Mouse (Mus musculus) mouse embryonic stem cell (cell line): ENCODE data around the gene Pltp.
"Not testable (repeated sequence)": the region's sequence is repeated elsewhere in the genome, so short reads cannot be mapped to it uniquely, and the experiment has no call there.

Source experiments
- in situ Hi-C, 2 experiments: fragments of 300-500 bp; cut with MboI; formaldehyde crosslinking; loops; 1 replicate in 1 of 2; 3 replicates in 1 of 2; pipeline ENCODE4 v1.14.3; 2019 to 2020; ENCODE audit warnings: low sequenced_read_pairs in 2 of 2, low pct_unique_long_range_greater_than_20kb in 1 of 2, mixed read lengths in 1 of 2; ENCODE audit not compliant: unreplicated experiment in 1 of 2

The Pltp gene

DNA sequence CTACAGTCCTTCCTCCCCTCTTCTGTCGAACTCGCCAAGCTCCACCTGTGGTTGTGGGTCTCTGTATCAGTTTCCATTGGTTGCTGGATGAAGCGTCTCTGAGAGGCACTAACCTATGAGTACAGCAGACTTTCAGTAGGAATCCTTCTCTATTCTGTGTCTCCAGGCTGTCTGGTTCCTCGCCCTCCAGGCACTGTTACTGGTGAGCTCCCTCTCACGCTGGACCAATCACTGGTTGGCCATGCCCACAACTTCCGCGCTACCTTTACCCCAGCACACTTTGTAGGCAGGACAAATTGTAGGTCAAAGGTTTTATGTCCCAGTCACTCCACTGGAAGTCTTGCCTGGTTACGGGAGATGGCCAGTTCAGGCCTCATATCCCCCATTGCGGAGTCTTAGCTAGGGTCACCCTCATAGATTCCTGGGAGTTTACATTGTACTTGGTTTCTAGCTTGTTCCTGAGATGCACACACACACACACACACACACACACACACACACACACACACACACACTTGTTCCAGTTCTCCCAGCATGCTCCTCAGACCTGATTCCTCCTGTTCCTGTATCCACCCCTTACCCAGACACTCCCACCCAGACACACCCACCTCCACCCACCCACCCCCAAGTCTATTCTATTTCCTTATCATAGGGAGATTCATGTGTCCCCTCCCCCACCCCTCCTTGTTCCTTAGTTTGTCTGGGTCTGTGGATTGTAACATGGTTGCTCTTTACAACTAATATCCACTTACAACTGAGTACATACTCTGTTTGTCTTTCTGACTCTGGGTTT is 2.3 kb upstream of the Pltp start:
- in situ Hi-C loops = no loop called here

DNA sequence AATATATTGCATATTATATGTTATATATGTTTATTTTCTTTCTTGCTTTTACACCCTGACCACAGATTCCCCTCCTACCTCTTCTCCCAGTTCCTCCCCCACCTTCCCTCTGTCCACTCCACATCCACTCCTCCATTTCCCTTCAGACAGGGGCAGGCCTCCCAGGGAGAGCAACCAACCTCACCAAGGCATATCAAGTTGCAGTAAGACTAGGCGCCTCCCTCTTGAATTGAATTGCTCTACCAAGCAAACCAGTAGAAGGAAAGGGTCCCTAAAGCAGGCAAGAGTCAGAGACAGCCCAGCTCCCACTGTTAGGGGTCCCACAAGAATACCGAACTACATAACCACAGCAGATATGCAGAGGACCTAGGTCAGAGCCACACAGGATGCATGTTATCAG is 1.6 kb upstream of the Pltp start:
- in situ Hi-C loops = no loop called here

DNA sequence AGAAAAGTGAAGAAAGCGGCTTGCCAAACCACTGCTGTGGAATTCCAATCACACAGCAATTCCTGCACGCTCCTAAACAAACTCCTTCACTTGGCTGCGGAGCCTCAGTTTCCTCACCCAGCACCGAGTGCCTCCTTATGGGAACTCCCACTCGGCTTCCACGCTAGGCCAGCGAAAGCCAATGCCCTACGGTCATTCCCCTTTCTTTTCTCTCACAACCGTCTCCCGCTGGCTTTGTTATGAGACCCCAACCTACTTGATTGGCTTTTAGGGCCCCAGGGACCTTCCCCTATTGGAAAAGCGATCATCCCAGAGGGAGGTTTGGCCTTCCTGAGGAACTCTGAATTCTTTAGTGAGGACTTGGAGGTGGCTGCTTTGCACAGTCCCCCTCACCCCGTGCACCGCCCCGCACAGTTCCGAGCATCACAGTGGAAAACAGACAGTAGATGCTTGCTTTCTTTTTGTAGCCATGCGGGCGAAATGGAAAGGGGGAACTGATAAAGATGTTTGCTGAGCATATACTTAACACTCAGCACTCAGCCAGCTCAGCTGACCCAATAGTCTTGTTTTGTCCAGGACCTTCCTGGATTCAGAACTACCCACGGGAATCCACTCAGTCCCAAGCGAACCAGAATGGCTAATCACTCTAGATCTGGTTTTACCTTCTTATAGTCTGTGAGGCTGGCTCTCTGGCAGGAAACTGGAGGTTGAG is 487 bp upstream of the Pltp start:
- in situ Hi-C loops = no loop called here

DNA sequence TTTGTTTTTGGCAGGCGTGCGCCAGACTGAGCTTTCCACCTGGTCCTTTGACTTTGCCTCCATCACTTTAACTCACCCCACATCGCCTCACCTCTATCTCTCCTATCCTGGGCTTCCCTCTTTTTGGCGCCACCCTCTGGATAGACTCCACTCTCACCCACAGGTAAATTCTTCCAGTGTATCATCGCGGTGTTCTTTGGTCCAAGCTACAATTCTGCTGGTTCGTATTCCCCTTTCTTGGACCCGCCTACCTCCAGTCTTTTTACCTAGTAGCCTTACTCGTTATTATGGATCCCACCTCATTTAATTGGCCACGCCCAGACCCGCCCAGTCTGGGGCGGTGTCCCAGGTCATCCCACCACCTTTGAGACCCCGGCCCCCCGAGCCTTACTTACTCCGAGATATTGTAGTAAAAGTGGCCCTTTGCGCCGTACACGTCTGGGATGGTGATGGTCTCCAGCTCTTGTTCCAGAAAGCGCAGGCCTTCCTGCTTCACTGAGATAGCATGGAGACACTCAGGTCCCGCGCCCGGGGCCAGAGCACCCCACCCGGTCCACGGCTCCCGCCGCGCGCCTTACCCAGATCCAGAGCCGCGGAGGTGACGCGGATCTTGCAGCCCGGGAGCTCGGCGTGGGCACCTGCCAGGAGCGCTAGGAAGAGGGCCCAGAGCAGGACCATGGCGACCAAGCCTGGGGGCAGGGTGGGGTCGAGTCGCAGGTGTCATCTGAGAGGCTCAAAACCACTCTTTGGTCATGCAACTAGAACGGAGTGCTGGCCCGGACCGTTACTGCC is 1.0 kb downstream of the Pltp start:
- in situ Hi-C loops = no loop called here

DNA sequence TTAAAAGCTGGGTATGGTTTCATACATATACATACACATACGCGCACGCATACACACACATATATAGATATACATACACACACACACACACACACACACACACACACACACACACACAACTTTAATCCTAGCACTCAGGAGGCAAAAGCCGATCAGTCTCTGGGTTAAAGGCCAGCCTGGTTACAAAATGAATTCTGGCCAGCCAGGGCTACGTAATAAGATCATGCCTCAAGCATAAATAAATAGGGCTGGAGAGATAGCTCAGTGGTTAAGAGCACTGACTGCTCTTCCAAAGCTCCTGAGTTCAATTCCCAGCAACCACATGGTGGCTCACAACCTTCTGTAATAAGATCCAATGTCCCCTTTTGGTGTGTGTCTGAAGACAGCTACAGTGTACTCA is 1.9 kb downstream of the Pltp start:
- in situ Hi-C loops = not testable (repeated sequence)

DNA sequence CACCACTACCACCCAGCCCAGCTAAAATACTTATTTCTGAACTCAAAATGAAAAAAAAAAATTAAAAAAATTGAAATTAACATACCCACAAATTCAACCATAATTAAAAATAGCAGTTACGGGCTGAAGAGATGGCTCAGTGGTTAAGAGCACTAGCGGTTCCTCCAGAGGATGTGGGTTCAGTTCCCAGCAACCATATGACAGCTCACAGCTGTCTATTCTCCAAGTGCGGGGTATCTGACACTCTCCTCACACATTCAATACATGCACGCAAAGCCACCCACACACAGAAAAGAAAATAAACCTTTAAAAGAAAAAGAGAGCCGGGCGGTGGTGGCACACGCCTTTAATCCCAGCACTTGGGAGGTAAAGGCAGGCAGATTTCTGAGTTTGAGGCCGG is 7.5 kb downstream of the Pltp start:
- in situ Hi-C loops = no loop called here

DNA sequence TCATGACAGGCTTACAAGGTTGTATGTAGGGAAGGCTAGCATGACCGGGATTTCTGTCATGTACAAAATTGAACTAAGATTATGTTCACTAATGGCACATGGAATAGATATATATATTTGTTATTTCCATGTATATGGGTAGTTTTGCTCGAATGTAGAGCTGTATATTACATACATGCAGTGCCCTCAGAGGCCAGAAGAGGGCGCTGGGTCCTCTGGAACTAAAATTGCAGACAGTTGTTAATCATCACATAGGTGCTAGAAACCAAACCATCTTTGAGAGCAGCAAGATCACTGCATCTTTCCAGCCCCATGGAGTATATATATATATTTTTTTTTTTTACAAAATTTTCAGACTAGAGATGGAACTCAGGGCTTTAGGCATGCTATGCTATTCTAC is 11.7 kb downstream of the Pltp start:
- in situ Hi-C loops = loop anchor here in 1 of 2 experiments (10.0 kb wide), 1 partner anchor 49 kb away; no protein-coding TSS in a partner anchor

DNA sequence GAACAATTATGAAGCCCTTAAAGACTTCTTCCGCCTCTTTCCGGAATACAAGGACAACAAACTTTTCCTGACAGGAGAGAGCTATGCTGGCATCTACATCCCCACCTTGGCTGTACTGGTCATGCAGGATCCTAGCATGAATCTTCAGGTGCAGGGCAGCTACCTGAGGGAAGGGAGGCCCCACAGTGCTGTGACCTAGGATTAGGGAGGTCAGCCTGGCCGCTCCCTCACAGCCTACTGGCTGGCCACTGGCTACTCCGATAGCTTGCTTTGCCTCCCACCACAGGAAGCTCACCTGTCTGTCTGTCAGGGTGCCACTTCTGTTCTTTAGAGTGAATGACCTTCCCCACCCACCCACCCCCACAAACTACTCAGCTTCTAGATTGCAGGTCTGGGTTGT is 22.3 kb downstream of the Pltp start:
- in situ Hi-C loops = no loop called here

DNA sequence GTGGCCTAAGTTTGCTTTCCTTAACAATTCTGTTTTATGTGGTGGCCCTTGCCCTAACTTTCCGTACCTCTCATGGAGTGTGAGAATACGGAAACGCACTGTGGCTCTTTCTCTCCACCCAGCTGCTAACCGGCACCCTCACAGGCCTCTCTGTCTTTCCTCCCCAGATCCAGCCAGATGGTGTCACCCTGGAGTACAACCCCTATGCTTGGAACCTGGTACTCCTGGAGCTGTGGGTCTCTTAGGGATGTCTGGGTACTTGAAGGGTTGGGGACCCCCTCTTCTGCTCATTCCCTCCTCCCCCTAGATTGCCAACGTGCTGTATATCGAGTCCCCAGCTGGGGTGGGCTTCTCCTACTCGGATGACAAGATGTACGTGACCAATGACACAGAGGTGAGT is 23.0 kb downstream of the Pltp start:
- in situ Hi-C loops = no loop called here

DNA sequence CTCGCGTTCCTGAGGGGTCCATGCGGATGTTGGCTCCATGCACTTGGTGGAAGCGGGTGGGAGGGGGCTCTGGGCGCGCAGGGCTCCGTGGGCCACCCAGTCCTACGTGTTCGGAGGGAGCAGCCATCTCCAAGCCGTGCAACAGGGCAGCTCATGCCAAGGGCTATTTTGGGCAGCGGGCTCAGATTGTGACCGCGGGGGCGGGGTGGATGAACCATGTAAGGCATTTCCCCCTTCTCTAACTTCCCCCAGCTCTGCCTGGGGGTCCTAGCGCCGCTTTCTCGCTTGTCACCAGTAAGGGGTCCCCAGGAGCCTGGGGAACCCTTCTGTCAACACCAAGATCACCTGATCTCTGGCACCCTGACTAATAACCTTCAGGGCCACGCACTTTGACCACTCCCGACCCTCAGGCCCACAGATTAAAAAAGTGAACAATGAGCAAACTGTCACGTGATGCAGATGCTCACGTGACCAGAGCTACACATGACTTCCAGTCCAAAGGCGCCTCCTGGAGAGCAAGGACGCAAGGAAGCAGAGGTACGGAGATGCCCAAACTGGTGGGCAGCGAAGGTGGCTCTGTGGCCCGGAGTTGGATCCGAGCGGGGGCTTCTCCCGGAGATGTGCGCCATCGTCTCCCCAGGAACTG is 24.1 kb downstream of the Pltp start, which contains the start of gene Neurl2:
Gene Neurl2 (minus strand): TSS at position 143 of the 646 bp plus-strand sequence.
- in situ Hi-C loops = no loop called here

DNA sequence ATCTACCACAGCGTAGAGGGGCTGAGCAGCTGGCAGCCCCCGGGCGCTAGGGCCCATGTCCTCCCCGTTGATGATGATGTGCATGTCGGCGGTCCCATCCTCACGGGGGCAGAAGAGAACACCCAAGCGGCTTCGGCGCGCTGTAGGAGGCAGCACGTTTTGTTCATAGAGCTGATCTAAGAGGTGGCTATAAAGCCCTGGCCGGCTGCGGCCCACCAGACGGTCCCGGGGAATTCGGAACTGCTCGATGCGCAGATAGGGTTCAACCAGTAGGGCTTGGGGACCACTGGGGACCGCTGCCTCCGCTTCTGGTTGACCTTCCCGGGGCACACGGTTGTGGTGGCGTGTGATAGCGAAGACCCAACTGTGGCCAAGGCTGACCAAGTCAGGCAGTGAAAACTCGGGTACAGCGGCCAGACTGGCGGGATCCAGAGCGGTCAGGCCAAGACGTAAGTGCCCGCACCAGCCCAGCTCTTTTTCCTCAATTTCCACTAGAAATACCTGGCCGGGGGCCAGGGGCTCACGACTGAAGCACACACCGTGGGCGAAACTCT is 24.7 kb downstream of the Pltp start, which contains the start of gene Ctsa:
Gene Ctsa (plus strand): TSS at position 126 of the 554 bp plus-strand sequence.
- in situ Hi-C loops = no loop called here

DNA sequence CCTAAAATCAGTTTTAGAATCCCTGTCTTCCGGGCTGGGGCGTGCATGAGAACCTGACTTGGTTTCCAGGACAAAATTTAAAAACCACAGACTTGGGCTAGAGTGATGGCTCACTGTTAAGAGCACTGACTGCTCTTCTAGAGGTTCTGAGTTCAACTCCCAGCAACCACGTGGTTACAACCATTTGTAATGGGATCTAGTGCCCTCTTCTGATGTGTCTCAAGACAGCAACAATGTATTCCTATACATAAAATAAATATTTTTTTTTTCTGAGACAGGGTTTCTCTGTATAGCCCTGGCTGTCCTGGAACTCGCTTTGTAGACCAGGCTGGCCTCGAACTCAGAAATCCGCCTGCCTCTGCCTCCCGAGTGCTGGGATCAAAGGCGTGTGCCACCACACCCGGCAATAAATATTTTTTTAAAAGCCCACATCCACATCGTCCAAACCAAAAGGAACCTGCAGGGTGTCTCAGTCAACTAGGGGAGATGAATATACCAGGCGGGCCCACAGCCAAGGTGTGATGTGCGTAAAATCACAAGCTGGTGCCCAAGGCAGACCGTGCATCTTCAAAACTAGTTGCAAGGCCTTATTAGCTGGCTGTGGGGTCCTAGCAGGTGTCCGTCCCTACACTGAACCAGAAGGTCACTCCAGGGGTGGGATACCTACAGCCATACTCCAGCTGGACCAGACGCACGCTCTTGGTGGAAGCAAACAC is 25.3 kb downstream of the Pltp start:
- in situ Hi-C loops = no loop called here

DNA sequence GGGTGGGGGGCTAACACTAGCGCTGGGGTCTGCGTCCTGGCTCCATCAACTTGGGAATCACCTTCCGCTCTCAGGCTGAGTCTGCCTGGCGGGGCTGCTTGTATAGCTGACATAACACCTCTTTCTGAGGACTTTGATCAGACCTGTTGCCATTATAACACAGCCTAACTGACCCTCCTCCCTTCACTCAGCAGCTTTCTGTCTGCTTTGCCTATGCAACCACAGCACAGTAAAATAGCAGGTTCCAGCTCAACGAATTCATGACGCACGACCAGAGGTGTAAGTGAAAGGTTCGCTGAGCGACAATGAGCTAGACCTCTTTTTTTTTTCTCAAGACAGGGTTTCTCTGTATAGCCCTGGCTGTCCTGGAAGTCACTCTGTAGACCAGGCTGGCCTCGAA is 26.5 kb downstream of the Pltp start:
- in situ Hi-C loops = no loop called here

DNA sequence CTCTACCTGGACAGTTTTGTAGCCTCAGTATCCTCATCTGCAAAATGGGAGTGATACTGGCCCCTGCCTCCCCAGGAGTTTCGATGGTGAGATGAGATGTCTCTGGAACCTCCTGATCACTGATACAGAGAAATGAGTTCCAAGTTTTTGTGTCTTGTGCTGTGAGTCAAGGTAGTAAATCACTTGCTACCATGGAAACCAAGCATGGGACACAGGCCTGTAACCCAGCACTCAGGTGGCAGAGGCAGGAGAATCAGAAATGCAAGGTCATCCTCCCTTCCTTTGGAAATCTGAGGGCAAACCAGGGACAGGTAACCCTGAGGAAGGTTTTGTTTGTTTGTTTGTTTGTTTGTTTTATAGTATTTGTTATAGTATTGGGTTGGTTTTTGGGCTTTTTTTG is 28.4 kb downstream of the Pltp start:
- in situ Hi-C loops = no loop called here

DNA sequence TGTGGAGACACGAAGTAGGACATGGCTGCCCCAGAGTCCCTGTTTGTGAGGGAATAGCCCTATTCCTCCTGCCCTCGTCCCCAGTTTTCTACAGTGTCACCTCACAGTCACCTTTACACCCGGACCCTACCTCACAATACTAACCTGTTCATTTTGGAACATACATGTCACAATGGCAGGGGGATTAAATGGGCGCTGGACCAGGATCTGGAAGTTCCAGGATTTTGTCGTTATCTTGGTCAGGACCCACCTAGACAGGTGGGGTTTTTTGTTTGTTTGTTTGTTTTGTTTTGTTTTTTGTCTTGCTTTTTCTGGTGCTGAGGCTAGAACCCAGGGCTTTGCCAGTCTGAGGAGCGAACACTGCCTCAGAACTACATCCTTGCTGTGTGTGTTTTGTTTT is 29.1 kb downstream of the Pltp start, which contains the start of gene Spata25:
Gene Spata25 (minus strand): TSS at position 101 of the 400 bp plus-strand sequence.
- in situ Hi-C loops = no loop called here

DNA sequence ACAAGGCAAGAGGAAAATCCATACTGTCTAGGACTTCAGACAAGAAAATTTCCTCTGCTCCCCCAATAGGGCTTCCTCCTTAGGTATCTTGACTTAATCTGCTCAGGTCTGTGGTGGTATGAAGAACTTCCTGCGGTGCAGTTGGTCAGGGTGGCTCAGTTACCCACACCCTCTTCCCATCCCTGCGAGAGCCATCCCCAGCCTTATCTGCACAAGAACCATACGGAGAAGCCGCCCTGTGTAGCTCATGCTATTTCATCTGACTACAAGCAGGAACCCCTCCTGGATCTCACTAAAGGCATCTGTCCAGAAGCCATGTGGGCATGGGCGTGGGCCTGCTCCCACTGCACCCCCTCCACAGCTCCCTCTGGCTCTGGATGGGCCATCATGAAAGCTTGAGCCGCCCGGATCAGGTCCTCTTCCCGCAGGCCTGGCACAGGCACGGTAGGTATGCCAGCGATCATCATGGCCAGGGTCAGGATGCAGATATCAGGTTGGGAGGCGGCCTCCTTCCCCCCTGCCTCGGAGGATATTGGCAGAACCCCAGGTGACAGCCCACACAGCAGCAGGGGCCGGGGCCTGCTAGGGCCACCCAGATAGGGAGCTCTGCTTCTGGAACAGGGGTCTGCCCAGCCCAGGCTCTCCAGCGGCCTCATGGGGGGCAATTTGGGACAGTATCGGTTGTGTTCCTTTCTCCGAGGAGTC is 30.2 kb downstream of the Pltp start:
- in situ Hi-C loops = no loop called here

DNA sequence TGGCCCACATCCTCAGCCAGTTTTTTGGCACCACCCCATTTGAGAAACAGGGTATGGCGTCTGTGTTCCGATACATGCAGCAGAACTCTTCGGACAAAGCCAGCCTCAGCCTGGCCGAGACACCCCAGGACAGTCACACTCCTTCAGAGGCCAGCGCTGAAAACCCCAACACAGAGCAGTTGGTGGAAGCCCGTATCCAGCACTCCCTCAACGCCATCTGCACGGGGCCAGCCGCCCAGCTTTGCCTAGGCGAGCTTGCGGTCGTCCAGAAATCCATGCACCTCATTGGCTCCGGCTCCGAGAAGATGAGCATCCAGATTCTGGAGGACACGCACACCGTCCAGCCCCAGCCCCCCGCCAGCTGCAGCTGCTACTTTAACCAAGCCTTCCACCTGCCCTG is 32.0 kb downstream of the Pltp start:
- in situ Hi-C loops = no loop called here
